Mouse (Mus musculus) CD8-positive naive resting alpha-beta T cell, adult 2 months (primary cell): Measurements from ENCODE around the gene Dop1b.

Experiments
- DNase-seq, 2 experiments: peaks; one replicate each; pipeline ENCODE4 v3.0.0; 2022; ENCODE audit warnings: low read depth in 2 of 2, low spot score in 2 of 2

Gene Dop1b

DNA sequence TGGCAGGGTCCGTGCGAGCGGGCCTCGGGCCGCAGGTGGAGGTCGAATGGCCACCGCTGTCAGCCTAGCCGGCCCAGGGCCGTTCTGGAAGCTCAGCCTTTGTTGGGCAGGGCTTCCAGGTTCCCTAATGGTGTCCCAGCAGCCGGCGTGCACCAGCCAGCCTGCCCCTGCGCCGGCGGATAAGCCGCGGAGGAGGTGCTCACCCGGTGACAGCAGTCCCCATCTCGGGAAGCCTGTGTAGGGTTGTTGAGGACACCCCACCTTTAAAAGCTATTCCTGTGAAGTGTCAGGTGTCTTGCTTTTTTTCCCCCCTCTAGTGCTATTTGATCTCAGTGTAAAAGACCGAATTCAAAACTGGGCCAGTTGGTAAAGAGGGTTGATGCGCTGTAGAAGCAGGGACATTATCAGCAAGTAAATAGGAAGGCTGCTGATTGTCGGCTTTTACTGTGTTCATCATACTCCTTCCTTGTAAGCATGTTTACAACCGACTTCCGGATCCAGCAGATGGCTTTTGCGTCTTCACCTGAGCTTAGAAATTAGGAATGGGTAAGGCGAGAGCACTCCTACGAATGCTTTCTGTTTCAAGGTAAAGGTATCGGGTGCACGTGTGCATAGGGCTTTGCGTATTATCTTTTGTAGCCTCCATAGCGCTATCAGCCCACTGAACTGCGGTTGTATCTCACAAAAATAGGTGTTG lies 633 bp downstream of the Dop1b start:
- DNase-seq: peak; percentile 42 to 49

DNA sequence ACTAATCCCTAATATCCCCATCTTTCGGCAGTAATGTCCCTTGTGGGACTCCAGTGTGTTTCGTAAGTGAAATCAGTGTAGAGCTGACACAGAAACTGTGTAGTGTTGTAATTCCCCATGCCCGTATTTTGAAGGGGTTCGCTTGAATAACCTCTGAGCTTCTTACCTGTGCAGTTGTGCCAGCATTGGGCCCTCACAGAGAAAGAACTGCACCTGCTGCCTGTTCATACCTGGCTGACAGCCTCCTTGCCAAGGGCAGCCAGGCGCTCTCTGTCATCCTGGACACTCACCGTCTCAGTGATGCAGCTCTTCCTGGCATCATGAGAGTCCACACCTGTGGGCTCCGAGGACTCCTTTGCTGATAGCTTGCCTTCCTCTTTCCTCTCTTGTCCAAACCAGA lies 1.3 kb downstream of the Dop1b start:
- DNase-seq: no peak

DNA sequence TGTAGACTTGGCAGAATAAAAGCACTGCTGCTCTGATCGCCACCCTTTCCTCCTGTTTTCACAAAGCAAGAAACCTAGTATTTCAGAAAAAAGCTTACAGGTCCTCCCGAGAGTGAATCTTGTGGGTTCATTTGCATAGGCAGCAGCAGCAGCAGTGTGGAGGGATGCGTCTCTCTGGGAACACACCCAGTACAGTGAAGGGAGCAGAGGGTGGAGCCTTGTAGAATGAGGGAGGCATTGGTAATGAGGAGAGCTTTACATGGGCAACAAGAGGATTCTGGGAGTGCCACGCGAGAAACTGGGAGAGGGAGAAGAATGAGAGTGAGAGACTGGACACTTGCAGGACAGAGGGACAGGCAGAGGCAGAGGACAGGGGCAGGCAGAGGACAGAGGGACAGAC lies 2.7 kb downstream of the Dop1b start:
- no peak for DNase-seq

DNA sequence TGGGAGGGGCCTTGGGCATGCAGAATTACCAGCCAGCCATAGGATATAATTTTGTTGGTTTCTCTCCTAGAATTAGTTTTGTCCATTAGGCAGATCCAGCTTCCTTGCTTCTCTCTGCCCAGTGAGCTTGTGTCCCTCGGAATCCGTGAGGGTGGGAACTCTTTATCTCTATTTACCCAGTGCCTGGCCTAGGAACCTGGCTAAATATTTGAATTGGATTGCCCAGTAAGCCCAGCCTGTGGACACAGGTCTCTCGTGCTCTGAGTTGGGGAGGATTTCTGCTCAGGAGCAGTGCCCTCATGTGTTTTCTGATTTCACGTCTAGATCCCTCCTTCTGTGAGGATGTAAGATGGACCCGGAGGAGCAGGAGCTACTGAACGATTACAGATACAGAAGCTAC lies 4.1 kb downstream of the Dop1b start:
- DNase-seq: no peak

DNA sequence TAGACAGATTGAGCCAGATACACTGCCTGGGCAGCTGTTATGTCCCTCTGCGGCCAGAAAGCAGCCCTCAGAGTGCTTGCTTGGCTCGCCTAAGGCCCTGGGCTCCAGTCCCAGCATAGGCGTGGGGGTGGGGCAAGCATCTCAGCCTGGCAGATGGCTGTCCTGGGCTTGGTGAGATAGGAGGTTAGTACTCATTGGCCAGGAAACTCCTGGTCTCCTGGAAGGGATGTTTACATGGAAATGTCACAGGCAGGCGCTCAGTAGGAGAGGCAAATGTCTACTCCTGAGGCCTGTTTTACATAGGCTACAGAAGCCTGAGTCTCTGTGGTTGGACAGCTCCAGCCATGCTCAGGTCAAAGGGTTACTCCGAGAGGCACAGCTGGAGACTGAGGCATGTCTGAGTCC lies 5.6 kb downstream of the Dop1b start:
- DNase-seq: no peak

DNA sequence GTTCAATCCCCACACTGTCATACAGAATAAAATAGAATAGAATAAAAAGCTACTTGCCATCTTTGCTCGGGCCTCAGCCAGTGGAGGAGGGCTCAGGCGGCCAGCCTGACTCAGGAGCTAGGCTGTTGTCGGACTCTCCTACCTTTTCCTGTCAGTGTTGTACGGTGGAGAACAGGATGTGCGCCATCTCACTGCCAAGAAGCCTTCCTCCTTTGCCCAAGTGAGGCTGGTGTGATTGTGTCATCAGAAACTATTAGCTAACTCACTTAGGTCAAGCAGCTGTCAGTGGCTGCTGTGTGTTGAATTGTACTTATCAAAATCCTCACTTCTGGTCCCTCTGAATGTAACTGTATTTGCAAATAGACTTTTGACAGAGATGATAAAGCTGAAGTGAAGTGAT lies 10.1 kb downstream of the Dop1b start:
- no peak for DNase-seq

DNA sequence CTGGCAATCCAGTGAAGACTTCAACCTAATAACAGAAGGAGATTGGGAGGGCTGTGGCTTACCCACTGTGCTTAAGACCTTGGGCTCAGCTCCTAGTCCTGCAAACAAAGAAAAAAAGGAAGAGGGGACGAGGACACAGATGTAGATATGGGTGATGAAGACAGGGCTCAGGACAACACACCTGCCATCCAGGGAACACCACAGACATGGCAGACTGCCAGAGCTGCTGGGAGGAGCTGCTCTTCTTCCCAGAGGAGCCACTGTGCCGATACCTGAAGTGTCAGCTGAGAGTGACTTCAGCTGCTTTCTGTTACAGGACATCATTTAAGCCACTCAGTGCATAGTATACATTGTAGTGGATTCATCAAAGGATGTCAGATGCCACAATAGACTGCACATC lies 10.8 kb downstream of the Dop1b start:
- DNase-seq: no peak

DNA sequence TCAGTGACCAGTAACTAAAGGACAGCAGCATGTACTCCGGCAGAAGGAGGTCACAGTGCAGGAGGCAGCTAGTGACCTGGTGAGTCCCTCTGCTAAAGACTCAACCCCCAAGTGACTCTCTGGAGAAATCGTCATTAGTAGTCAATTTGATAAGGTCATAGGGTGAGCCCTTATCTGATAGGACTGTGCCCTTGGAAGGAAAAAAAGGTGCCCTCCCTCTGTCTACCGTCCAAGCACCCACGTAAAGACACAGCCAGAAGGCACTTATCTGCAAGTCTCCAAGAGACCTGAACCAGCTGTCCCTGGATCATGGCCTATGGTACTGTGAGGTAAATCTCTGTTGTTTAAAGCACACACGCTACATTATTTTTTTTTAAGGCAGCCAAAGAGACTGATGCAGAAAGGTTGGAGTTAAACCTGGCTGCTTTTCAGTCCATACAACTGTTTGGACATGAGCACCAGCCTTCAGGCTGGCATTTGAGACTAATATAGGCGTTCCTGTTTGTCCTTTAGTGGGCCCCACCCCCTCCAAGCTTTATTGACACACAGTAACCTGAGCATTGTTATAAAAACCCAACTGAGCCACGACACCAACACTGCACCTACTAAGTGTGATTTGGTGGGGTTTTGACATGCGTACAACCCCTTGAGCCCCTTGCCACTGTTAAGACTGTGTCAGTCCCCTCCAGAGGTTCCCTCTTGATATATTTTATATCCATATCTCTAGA lies 13.9 kb downstream of the Dop1b start:
- DNase-seq: no peak

DNA sequence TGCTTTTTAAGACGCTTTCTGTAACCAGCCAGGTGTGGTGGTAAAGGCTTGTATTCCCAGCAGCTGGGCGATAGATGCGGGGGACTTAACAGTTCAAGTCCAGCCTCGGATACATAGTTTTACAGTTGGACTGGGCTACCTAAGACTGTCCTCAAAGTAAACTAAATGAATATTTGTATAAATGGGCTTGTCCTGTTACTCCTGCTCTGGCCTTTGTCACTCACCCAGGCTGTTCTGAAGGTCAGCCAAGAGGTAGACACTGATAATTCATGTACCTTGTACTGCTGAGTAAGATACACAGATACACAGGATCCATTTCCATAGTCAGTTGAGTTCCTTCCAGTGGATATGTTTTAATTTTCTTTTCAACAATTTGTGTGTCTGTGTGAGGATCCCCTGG lies 14.5 kb downstream of the Dop1b start:
- DNase-seq: no peak

DNA sequence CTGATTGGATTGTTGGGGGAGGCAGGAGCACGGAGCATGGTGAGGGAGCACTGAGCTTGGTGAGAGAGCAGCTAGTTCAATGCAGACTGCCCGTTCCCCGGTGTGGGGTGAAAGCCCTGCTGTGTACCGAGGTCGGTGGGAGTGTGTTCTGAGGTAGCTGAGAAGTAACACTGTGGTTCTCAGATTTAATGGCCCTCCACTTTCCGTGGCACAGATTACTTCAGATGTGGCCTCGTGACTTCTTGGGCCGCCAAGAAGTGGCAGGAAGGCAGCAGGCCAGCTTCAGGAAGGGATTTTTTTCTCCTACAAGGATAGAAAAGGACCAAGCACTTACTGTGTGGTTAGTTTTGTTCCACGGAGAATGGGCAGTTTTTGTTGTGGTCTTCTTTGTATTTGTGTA lies 17.0 kb downstream of the Dop1b start:
- DNase-seq: no peak

DNA sequence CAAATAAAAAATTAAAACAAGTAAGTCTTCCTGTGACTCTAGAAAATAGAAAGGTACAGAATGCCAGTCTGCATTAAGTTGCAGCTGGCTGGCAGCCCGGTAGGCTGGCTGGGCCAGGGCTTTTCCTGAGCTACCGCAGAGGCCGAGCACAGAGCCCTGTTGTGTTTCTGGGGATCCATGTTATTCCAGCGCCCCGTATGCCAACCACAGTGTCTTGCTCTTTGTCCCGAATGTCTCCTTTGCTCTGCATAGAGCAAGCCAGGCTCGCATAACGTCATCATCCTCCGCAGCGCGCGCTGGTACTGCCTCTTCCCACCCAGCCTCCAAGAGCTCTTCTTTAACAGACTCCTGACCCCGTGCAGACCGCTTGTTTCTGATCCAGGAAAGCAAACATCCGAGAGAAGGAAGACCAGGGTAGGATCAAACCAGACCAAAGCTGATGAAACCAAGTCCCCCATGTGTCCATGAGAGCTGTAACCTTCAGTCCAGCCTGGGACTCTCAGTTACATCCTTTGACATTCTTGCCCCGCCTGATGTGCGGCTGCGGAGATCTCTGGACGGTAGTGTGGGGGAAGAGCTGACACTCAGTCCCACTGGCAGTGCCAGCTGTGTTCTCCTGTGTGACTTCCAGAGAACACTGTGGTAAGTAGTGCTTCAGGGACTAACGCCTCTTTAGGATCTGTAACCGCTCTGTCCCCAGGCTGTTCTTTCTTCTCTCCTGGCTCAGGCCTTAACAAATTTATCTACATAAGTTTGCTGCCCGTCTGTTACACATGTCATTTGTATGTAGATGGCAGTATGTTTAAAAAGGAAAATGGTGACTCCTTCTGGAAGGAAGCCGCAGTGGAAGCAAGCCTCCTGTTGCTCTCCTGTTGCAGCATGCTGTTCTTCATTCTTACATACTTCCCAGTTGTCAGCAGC lies 18.4 kb downstream of the Dop1b start:
- no peak for DNase-seq

DNA sequence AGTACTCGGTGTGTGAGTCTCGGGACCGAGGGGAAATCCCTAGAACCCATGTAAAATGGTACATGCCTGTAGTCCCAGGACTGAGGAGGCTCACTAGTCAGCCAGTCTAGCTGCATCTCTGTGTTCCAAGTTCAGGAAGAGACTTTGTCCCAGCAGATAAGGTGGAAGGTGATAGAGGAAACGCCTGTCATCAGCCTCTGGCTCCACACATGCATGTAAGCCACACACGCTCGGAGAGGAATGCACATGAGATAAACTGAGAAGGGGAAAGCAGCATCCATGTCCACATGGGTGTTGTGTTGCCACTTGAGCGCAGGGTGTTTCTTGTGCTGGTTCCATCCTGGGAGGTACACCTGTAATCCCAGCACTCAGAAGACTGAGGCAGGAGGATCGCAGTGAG lies 19.6 kb downstream of the Dop1b start:
- DNase-seq: no peak

DNA sequence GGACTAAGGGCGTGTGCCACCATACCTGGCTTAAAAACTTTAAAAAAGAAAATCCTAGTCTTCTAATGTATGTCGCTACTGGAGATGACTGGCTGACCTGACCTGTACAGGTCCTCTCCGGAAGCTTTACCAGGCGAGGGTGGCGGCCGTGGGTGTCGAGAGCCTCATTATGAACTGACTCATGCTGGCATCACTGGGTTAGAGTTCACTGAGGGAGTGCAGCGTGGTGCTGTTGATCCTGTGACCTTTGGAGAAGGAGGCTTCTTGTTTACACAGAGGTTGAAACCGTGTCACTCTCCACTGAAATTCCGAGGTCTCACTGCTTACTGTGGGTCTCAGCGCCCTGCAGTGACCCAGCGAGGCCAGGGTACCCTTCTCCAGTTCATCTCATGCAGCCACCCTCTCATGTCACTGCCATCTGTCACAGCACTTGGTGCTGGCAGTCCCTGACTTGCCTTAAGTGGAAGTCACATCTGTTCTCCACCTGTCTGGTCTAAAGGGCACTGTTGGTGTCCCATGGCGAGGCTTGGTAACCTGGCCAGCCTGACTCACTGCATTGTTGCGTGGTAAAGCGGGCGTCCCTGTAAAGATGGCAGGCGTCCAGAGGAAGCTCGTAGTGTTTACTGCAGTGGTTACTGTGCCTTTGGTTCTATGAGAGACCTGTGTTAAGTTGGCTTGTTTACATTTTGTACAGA lies 21.3 kb downstream of the Dop1b start:
- no peak for DNase-seq

DNA sequence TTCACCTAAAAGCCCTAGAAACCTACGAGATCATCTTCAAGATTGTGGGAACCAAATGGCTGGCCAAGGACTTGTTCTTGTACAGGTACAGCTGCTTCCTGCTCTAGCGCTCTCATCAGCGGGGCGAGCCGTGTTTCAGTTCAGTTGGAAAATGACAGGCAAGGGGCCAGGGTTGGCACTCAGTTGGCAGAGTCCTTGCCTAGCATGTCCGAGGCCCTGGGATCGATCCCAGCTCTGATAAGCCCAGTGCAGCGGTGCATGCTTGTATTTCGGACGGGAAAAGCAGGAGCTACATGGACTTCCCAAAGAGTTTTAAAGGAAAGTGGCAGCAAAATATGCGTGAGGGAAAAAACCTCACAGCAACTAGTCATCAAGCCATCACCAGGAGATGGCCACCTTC lies 27.5 kb downstream of the Dop1b start:
- DNase-seq: no peak

DNA sequence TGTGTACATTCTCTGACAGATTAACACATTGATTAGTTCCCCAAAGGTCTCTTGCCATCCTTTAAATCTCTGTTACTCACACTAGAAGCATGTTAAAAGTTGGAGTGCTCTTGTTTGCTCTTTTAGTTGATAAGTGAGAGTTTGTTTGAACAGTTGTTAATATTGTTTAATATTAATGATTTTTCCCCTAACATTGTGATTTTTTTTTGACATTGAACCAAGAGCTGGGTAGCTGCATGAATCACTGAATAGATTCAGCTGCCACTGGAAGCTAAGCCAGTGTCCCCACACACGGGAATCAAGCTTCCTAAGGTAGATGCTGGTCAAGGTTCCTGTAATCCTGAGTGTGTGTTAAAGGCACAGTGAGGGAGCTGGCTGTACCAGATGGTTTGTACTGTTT lies 31.2 kb downstream of the Dop1b start:
- no peak for DNase-seq

DNA sequence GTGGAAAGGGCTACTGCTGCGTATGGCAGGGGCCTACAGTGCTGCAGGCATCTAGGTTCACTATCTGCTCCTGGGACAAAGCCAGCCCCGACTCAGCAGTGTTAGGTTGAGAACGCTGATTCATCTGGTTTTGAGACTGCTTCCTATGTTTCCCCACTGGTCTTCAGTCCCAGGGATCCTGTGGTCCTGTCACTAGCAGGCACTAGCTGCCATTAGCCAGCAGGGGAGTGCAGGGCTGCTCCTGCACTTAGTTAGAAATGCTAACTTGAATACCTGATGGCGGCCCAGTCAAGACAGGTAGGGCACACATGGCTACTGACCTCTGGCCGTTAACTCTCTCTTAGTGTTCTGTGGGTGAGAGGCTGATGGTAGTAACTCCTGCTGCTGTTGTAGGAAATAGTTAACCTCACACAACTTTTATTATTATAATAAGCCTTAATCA lies 32.4 kb downstream of the Dop1b start:
- no peak for DNase-seq

DNA sequence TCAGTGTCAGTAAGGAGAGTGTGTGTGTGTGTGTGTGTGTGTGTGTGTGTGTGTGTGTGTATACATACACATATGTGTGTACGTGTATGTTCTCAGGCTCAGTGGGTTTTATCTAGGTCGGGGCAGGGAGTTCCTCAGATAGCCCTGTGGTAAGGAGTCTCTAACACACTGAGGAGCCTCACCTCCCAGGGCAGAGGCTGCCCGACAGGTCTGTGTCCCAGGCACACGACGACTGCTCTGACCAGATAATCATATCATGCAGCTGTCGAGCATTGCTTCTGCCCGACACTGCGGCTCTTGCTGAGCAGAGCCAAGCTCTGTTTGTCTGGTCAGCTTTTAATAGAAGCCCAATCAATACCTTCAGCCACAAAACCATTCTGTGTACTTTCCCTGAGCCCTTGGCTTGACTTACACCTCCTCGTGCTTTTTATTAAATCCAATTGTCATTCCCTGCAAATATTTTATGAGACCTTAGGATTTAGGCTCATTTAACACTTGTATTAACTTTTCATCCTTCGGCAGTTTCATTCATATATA lies 33.2 kb downstream of the Dop1b start:
- no peak for DNase-seq

DNA sequence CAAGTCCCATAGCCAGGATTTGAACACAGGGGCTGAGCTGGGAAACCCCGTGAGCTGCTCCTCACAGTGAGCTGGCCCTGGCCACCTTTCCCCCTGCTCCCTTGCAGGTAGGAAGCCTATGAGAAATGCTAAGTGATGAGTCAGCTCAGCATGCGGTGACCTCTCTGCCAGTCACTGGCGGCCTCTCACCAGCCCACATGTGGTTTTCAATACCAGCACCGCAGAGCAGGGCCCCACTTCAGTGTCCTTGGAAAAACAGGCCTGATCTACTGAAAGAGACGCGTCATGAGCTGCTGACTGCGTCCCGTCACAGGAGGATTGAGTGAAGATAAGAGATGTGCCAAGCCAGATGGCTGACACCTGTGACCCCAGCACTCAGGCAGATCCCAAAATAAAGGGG lies 34.7 kb downstream of the Dop1b start:
- DNase-seq: no peak

DNA sequence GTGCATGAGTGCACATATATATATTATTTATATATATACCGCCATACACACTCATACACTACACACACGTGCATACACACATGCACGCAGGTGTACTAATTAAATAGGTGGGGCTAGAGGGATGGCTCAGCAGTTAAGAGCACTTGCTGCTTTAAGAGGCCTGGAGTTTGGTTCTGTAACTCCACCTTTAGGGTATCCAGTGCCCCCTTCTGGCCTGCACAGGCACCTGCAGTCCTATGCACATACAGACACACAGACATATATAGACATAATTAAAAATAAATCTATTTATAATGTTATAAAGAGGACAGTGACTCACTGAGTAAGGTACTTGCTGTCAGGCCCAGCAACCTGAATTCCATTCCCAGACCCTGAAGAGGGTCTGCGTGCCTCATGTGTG lies 35.3 kb downstream of the Dop1b start:
- no peak for DNase-seq

DNA sequence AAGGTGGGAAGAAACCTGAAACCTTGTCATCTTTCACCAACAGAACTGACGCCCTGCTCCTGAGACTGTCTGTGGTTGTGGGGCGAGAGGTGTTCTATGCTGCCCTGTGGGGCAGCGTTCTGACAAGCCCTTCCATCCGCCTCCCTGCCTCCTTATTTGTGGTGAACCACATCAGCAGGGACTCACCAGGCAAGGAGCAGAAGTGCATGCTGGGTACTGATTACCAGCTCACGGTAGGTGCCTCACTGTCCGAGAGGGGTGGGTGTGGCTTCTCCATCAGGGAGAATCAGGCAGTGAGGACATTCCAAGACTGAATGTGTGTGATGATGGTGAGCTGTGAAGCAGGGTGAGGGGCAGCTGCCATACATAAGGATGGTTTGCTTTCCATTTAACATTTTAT lies 35.7 kb downstream of the Dop1b start:
- DNase-seq: no peak
